Mouse (Mus musculus): ENCODE results near the gene Pgs1. TPM values are rescaled to one million over a fixed set of nuclear protein-coding genes. Genes with fewer than 3 reads are reported as not detected.

Pgs1 gene
- polyA plus RNA-seq, 1 experiment = 35.6 TPM

GRCm38 (mm10) chr11:118024111-118024510 lies 38.0 kb downstream of the Pgs1 start:
- DNase-seq (ENCODE audit: low read depth in 1 of 2, low spot score in 2 of 2) = no peak
- TF ChIP-seq POLR2A (IDR thresholded peaks at IDR 0.05; ENCODE audit: low read depth, low read length) (no peak), CTCF (IDR thresholded peaks at IDR 0.05; ENCODE audit: extremely low read depth, insufficient read depth, insufficient read length, insufficient replicate concordance) (no peak)
- peaks cover 23% of the 10 kb centered on the region for H3K36me3 ChIP-seq (ENCODE audit: control insufficient read depth, insufficient read depth, low read length)
- H3K27me3 ChIP-seq (ENCODE audit: control insufficient read depth, insufficient read depth, low read length) = no peaks in the 10 kb centered on the region
- no peak overlapping the region for H3K4me3 ChIP-seq (ENCODE audit: extremely low read depth, insufficient read depth, insufficient read length)
- no peaks in the 10 kb centered on the region for H3K4me1 ChIP-seq (ENCODE audit: control insufficient read depth, insufficient read depth, insufficient read length)
- no peak overlapping the region for H3K27ac ChIP-seq (ENCODE audit: insufficient read depth, low read length)
- 87% methylated on average over 2 of the region's 2 CpGs for WGBS

DNA sequence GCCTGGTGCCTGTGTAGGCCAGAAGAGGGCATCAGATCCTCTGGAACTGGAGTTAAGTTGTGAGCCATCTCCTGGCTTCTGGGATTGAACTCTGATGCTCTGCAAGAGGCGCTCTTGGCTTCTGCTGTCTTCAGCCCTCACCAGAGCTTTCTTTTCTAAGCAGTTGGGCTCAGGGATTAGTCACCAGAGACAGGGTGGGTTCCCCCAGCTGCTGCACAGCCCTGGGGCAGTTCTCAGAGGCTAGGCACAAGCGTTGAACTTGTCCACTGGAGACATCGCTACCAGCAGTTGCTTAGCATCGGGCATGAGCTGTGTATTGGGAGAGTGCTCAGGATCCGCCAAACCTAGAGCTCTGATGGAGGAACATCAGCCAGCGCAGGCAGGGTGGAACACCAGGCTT lies 43.1 kb downstream of the Pgs1 start:
- TF ChIP-seq CTCF (IDR thresholded peaks at IDR 0.05; ENCODE audit: extremely low read depth, insufficient read depth, insufficient read length, insufficient replicate concordance) (no peak), POLR2A (IDR thresholded peaks at IDR 0.05; ENCODE audit: low read depth, low read length) (no peak)
- no peak for DNase-seq (ENCODE audit: low read depth in 1 of 2, low spot score in 2 of 2)
- H3K27me3 ChIP-seq (ENCODE audit: control insufficient read depth, insufficient read depth, low read length) = no peaks in the 10 kb centered on the region
- H3K27ac ChIP-seq (ENCODE audit: insufficient read depth, low read length) = no peak overlapping the region
- 98% methylated on average over 6 of the region's 6 CpGs for WGBS
- no peak overlapping the region for H3K4me3 ChIP-seq (ENCODE audit: extremely low read depth, insufficient read depth, insufficient read length)
- H3K36me3 ChIP-seq (ENCODE audit: control insufficient read depth, insufficient read depth, low read length) = peaks cover 11% of the 10 kb centered on the region
- no peaks in the 10 kb centered on the region for H3K4me1 ChIP-seq (ENCODE audit: control insufficient read depth, insufficient read depth, insufficient read length)

GRCm38 (mm10) chr11:118031134-118031533 lies 45.0 kb downstream of the Pgs1 start:
- 97% methylated on average over 9 of the region's 9 CpGs for WGBS
- H3K4me3 ChIP-seq (ENCODE audit: extremely low read depth, insufficient read depth, insufficient read length) = no peak overlapping the region
- peaks cover 3% of the 10 kb centered on the region; the same call in 1 of the 2 replicates for H3K36me3 ChIP-seq (ENCODE audit: control insufficient read depth, insufficient read depth, low read length)
- H3K27ac ChIP-seq (ENCODE audit: insufficient read depth, low read length) = no peak overlapping the region
- TF ChIP-seq CTCF (IDR thresholded peaks at IDR 0.05; ENCODE audit: extremely low read depth, insufficient read depth, insufficient read length, insufficient replicate concordance) = no peak
- no peak for TF ChIP-seq POLR2A (IDR thresholded peaks at IDR 0.05; ENCODE audit: low read depth, low read length)
- no peak for DNase-seq (ENCODE audit: low read depth in 1 of 2, low spot score in 2 of 2)
- H3K27me3 ChIP-seq (ENCODE audit: control insufficient read depth, insufficient read depth, low read length) = no peaks in the 10 kb centered on the region
- no peaks in the 10 kb centered on the region for H3K4me1 ChIP-seq (ENCODE audit: control insufficient read depth, insufficient read depth, insufficient read length)

DNA sequence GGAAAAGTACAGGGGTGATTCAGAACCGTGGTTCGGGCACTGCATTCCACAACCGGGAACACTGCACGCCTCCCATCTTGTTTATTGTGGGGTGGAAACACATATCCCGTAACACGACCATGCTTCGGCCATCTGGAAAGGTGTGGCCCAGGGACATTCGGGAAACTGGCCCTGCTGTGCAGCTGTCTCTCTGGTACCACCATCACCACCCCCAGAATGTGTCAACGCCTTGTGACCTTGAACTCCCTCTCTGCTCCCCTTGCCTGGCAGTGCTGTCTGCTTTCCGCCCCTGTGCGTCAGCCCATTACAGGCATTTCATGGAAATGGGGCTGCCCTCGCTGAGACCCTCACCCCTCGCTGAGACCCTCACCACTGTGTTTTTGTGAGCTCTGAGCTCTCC lies 48.3 kb downstream of the Pgs1 start:
- no peak overlapping the region for H3K4me3 ChIP-seq (ENCODE audit: extremely low read depth, insufficient read depth, insufficient read length)
- whole genome bisulfite sequencing = 84% methylated on average over 13 of the region's 13 CpGs
- no peak for DNase-seq (ENCODE audit: low read depth in 1 of 2, low spot score in 2 of 2)
- H3K36me3 ChIP-seq (ENCODE audit: control insufficient read depth, insufficient read depth, low read length) = no peaks in the 10 kb centered on the region
- no peak overlapping the region for H3K27ac ChIP-seq (ENCODE audit: insufficient read depth, low read length)
- H3K4me1 ChIP-seq (ENCODE audit: control insufficient read depth, insufficient read depth, insufficient read length) = no peaks in the 10 kb centered on the region
- no peaks in the 10 kb centered on the region for H3K27me3 ChIP-seq (ENCODE audit: control insufficient read depth, insufficient read depth, low read length)
- no peak for TF ChIP-seq POLR2A (IDR thresholded peaks at IDR 0.05; ENCODE audit: low read depth, low read length)
- no peak for TF ChIP-seq CTCF (IDR thresholded peaks at IDR 0.05; ENCODE audit: extremely low read depth, insufficient read depth, insufficient read length, insufficient replicate concordance)

- 64% methylated on average over 9 of the region's 9 CpGs for WGBS
- no peak overlapping the region for H3K4me3 ChIP-seq (ENCODE audit: extremely low read depth, insufficient read depth, insufficient read length)
- H3K27ac ChIP-seq (ENCODE audit: insufficient read depth, low read length) = no peak overlapping the region
- H3K27me3 ChIP-seq (ENCODE audit: control insufficient read depth, insufficient read depth, low read length) = no peaks in the 10 kb centered on the region
- H3K36me3 ChIP-seq (ENCODE audit: control insufficient read depth, insufficient read depth, low read length) = no peaks in the 10 kb centered on the region
- no peak for TF ChIP-seq CTCF (IDR thresholded peaks at IDR 0.05; ENCODE audit: extremely low read depth, insufficient read depth, insufficient read length, insufficient replicate concordance)
- TF ChIP-seq POLR2A (IDR thresholded peaks at IDR 0.05; ENCODE audit: low read depth, low read length) = no peak
- DNase-seq (ENCODE audit: low read depth in 1 of 2, low spot score in 2 of 2) = no peak
- no peaks in the 10 kb centered on the region for H3K4me1 ChIP-seq (ENCODE audit: control insufficient read depth, insufficient read depth, insufficient read length)
These were observed 49.0 kb downstream of the Pgs1 start for GRCm38 (mm10) chr11:118035068-118035467.

DNA sequence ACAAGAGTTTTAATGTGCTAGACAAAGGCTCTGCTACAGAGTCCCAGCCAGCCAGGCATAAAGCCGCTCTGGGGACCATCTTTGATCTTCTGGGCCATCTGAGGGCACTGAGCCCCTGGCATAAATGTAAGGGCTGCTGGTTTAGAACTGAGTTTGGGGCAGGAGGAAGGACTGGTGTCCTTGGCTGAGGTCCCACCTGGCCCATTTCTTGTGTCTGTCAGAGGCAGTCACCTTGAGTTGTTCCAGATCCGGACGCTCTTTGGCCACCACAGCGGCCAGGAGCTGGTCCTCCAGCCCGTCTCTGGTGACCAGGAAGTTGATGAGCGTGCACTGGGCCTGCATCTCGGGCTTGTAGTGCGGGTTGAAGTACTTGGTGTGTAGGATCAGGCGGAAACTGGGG lies 56.7 kb downstream of the Pgs1 start:
- DNase-seq (ENCODE audit: low read depth in 1 of 2, low spot score in 2 of 2) = no peak
- Histone ChIP-seq H3K36me3 (ENCODE audit: control insufficient read depth, insufficient read depth, low read length) (no peaks in the 10 kb centered on the region), H3K27me3 (ENCODE audit: control insufficient read depth, insufficient read depth, low read length) (no peaks in the 10 kb centered on the region), H3K27ac (ENCODE audit: insufficient read depth, low read length) (no peak overlapping the region), H3K4me1 (ENCODE audit: control insufficient read depth, insufficient read depth, insufficient read length) (no peaks in the 10 kb centered on the region), H3K4me3 (ENCODE audit: extremely low read depth, insufficient read depth, insufficient read length) (no peak overlapping the region)
- TF ChIP-seq POLR2A (IDR thresholded peaks at IDR 0.05; ENCODE audit: low read depth, low read length) (no peak), CTCF (IDR thresholded peaks at IDR 0.05; ENCODE audit: extremely low read depth, insufficient read depth, insufficient read length, insufficient replicate concordance) (no peak)
- 91% methylated on average over 9 of the region's 9 CpGs for WGBS

- WGBS = 74% methylated on average over 14 of the region's 14 CpGs
- Histone ChIP-seq H3K36me3 (ENCODE audit: control insufficient read depth, insufficient read depth, low read length) (no peaks in the 10 kb centered on the region), H3K27me3 (ENCODE audit: control insufficient read depth, insufficient read depth, low read length) (no peaks in the 10 kb centered on the region), H3K27ac (ENCODE audit: insufficient read depth, low read length) (no peak overlapping the region), H3K4me3 (ENCODE audit: extremely low read depth, insufficient read depth, insufficient read length) (no peak overlapping the region), H3K4me1 (ENCODE audit: control insufficient read depth, insufficient read depth, insufficient read length) (no peaks in the 10 kb centered on the region)
- DNase-seq (ENCODE audit: low read depth in 1 of 2, low spot score in 2 of 2) = no peak
- TF ChIP-seq CTCF (IDR thresholded peaks at IDR 0.05; ENCODE audit: extremely low read depth, insufficient read depth, insufficient read length, insufficient replicate concordance) (no peak), POLR2A (IDR thresholded peaks at IDR 0.05; ENCODE audit: low read depth, low read length) (no peak)
These were observed 57.3 kb downstream of the Pgs1 start for GRCm38 (mm10) chr11:118043293-118043907.

Measured in spleen, adult 2 months (tissue).